Mouse (Mus musculus) midbrain, embryonic 15.5 days (tissue): ENCODE measurements around the gene Higd1c. TPM values are rescaled to one million over a fixed set of nuclear protein-coding genes. Genes with fewer than 3 reads are reported as not detected.
"Not testable (repeated sequence)": the region's sequence is repeated elsewhere in the genome, so short reads cannot be mapped to it uniquely, and the experiment has no call there.

Experiments
- ATAC-seq: fragments of 200-750 bp; cut with Nextera tagmentation; replicated peaks from 2 replicates; pipeline ENCODE4 v1.8.0; 2017; ENCODE audit warnings: moderate TSS enrichment
- H3K27ac ChIP-seq: fragments of 300-500 bp; sonication (generic); 2 replicates; pipeline ENCODE4 v1.5.1; 2015; ENCODE audit warnings: mild to moderate bottlenecking, inconsistent platforms
- H3K27me3 ChIP-seq: fragments of 300-500 bp; sonication (generic); replicated peaks from 2 replicates; pipeline ENCODE4 v1.6.1; 2015; ENCODE audit warnings: inconsistent platforms
- H3K36me3 ChIP-seq: fragments of 300-500 bp; sonication (generic); replicated peaks from 2 replicates; pipeline ENCODE4 v1.6.1; 2015; ENCODE audit warnings: inconsistent platforms
- H3K4me1 ChIP-seq: fragments of 300-500 bp; sonication (generic); 2 replicates; pipeline ENCODE4 v1.6.1; 2015; ENCODE audit warnings: inconsistent platforms
- H3K4me2 ChIP-seq: fragments of 300-500 bp; sonication (generic); 2 replicates; pipeline ENCODE4 v1.6.1; 2015; ENCODE audit warnings: inconsistent platforms, mild to moderate bottlenecking, moderate library complexity
- H3K4me3 ChIP-seq: fragments of 300-500 bp; sonication (generic); 2 replicates; pipeline ENCODE4 v1.5.1; 2015; ENCODE audit warnings: mild to moderate bottlenecking, inconsistent platforms
- H3K9ac ChIP-seq: fragments of 300-500 bp; sonication (generic); 2 replicates; pipeline ENCODE4 v1.6.1; 2015; ENCODE audit warnings: mild to moderate bottlenecking, inconsistent platforms
- H3K9me3 ChIP-seq: fragments of 300-500 bp; sonication (generic); 2 replicates; pipeline ENCODE4 v1.6.1; 2016; ENCODE audit warnings: inconsistent platforms
- WGBS: fragments of 180-500 bp; shearing (Covaris S2); methylation state at CpG from one replicate; pipeline ENCODE4 v1.1.7; 2015; ENCODE audit warnings: mixed read lengths; 5-methylcytosine and 5-hydroxymethylcytosine counted together
- polyA plus RNA-seq: library from polyadenylated mRNA; unstranded; fragments of >200 nt; fragmentation: Nextera tagmentation; extraction: Ambion mirVana; gene quantifications from 2 replicates; pipeline ENCODE4 v1.2.1, GENCODE M21; 2015

The Higd1c gene
- not detected in 2 replicates for polyA plus RNA-seq

- no peak within 1 kb of the TSS for H3K9ac ChIP-seq
- no peak for ATAC-seq
- no peak within 1 kb of the TSS for H3K27ac ChIP-seq
- H3K9me3 ChIP-seq = no peaks in the 10 kb centered on the region; the same call in 1 of the 2 replicates
- no peak within 1 kb of the TSS for H3K4me2 ChIP-seq
- H3K4me3 ChIP-seq = no peak within 1 kb of the TSS
- no peaks in the 10 kb centered on the region for H3K36me3 ChIP-seq
- no peaks in the 10 kb centered on the region for H3K27me3 ChIP-seq
- no peaks in the 10 kb centered on the region for H3K4me1 ChIP-seq
- 74% methylated on average over 7 of the region's 7 CpGs for WGBS
Observed at GRCm38 (mm10) chr15:100364242-100364641, at the start of gene Higd1c. Higd1c (plus strand) TSS chr15:100364542.

GRCm38 (mm10) chr15:100318014-100318671 lies 46.2 kb upstream of the Higd1c start:
- not testable (repeated sequence) for H3K4me2 ChIP-seq, H3K27ac ChIP-seq, ATAC-seq, H3K9me3 ChIP-seq, H3K4me3 ChIP-seq, H3K27me3 ChIP-seq, H3K36me3 ChIP-seq, H3K4me1 ChIP-seq, H3K9ac ChIP-seq
- WGBS = 64% methylated on average over 4 of the region's 4 CpGs

GRCm38 (mm10) chr15:100319884-100320283 lies 44.5 kb upstream of the Higd1c start:
- Histone ChIP-seq H3K9me3 (no peaks in the 10 kb centered on the region), H3K4me3 (no peak overlapping the region), H3K9ac (no peak overlapping the region), H3K4me1 (no peaks in the 10 kb centered on the region), H3K36me3 (no peaks in the 10 kb centered on the region), H3K4me2 (no peak overlapping the region), H3K27ac (no peak overlapping the region), H3K27me3 (no peaks in the 10 kb centered on the region)
- 83% methylated on average over 1 of the region's 1 CpGs for WGBS
- ATAC-seq = no peak

GRCm38 (mm10) chr15:100320295-100320905 lies 43.9 kb upstream of the Higd1c start:
- Histone ChIP-seq H3K27me3 (no peaks in the 10 kb centered on the region), H3K4me3 (no peak overlapping the region), H3K36me3 (no peaks in the 10 kb centered on the region), H3K9me3 (no peaks in the 10 kb centered on the region), H3K27ac (no peak overlapping the region), H3K4me1 (no peaks in the 10 kb centered on the region), H3K9ac (no peak overlapping the region), H3K4me2 (no peak overlapping the region)
- 81% methylated on average over 9 of the region's 9 CpGs for whole genome bisulfite sequencing
- ATAC-seq = no peak

- no peak overlapping the region for H3K27ac ChIP-seq
- H3K36me3 ChIP-seq = no peaks in the 10 kb centered on the region
- H3K9ac ChIP-seq = no peak overlapping the region
- ATAC-seq = no peak
- no peak overlapping the region for H3K4me3 ChIP-seq
- 58% methylated on average over 5 of the region's 5 CpGs for WGBS
- no peak overlapping the region for H3K4me2 ChIP-seq
- no peaks in the 10 kb centered on the region for H3K4me1 ChIP-seq
- no peaks in the 10 kb centered on the region for H3K27me3 ChIP-seq
- H3K9me3 ChIP-seq = no peaks in the 10 kb centered on the region
Observed at GRCm38 (mm10) chr15:100321134-100321533, 43.2 kb upstream of the Higd1c start.

GRCm38 (mm10) chr15:100324021-100324591 lies 40.2 kb upstream of the Higd1c start:
- no peak overlapping the region for H3K9ac ChIP-seq
- no peak overlapping the region for H3K4me3 ChIP-seq
- no peaks in the 10 kb centered on the region for H3K9me3 ChIP-seq
- no peaks in the 10 kb centered on the region for H3K27me3 ChIP-seq
- no peaks in the 10 kb centered on the region for H3K36me3 ChIP-seq
- H3K4me2 ChIP-seq = no peak overlapping the region
- ATAC-seq = no peak
- no peak overlapping the region for H3K27ac ChIP-seq
- H3K4me1 ChIP-seq = no peaks in the 10 kb centered on the region
- WGBS = 76% methylated on average over 12 of the region's 12 CpGs

GRCm38 (mm10) chr15:100325235-100325634 lies 39.1 kb upstream of the Higd1c start:
- 85% methylated on average over 3 of the region's 3 CpGs for WGBS
- Histone ChIP-seq H3K9ac (no peak overlapping the region), H3K4me1 (no peaks in the 10 kb centered on the region), H3K36me3 (no peaks in the 10 kb centered on the region), H3K4me2 (no peak overlapping the region), H3K9me3 (no peaks in the 10 kb centered on the region), H3K4me3 (no peak overlapping the region), H3K27me3 (no peaks in the 10 kb centered on the region), H3K27ac (no peak overlapping the region)
- ATAC-seq = no peak

GRCm38 (mm10) chr15:100328089-100328488 lies 36.3 kb upstream of the Higd1c start:
- H3K9ac ChIP-seq, H3K27me3 ChIP-seq, H3K4me3 ChIP-seq, H3K27ac ChIP-seq, H3K9me3 ChIP-seq, H3K4me1 ChIP-seq, H3K4me2 ChIP-seq, ATAC-seq, H3K36me3 ChIP-seq: not testable (repeated sequence)
- 71% methylated on average over 4 of the region's 4 CpGs for WGBS

- H3K4me1 ChIP-seq, H3K4me2 ChIP-seq, H3K27me3 ChIP-seq, H3K36me3 ChIP-seq, ATAC-seq, H3K9ac ChIP-seq, H3K9me3 ChIP-seq, H3K4me3 ChIP-seq, H3K27ac ChIP-seq: not testable (repeated sequence)
- 51% methylated on average over 10 of the region's 10 CpGs for WGBS
Observed at GRCm38 (mm10) chr15:100329336-100329735, 35.0 kb upstream of the Higd1c start.

- H3K4me2 ChIP-seq = no peak overlapping the region
- 88% methylated on average over 7 of the region's 7 CpGs for WGBS
- H3K9ac ChIP-seq = no peak overlapping the region
- H3K4me1 ChIP-seq = no peaks in the 10 kb centered on the region
- no peaks in the 10 kb centered on the region for H3K36me3 ChIP-seq
- H3K27ac ChIP-seq = no peak overlapping the region
- ATAC-seq = no peak
- H3K4me3 ChIP-seq = no peak overlapping the region
- no peaks in the 10 kb centered on the region for H3K9me3 ChIP-seq
- H3K27me3 ChIP-seq = no peaks in the 10 kb centered on the region
Observed at GRCm38 (mm10) chr15:100330739-100331138, 33.6 kb upstream of the Higd1c start.

GRCm38 (mm10) chr15:100332077-100332961 lies 32.0 kb upstream of the Higd1c start:
- not testable (repeated sequence) for H3K9ac ChIP-seq, H3K27me3 ChIP-seq, H3K36me3 ChIP-seq, H3K27ac ChIP-seq, H3K4me3 ChIP-seq, H3K4me2 ChIP-seq, H3K9me3 ChIP-seq, H3K4me1 ChIP-seq
- 57% methylated on average over 3 of the region's 10 CpGs for WGBS
- 0 out of 2 replicates have a peak, but pooled peaks have one; percentile 33 for ATAC-seq

GRCm38 (mm10) chr15:100334629-100335028 lies 29.7 kb upstream of the Higd1c start, which contains the start of gene Mettl7a3:
Mettl7a3 (plus strand) TSS chr15:100334929.
- Histone ChIP-seq H3K27me3 (no peaks in the 10 kb centered on the region), H3K9ac (no peak within 1 kb of the TSS), H3K4me2 (no peak within 1 kb of the TSS), H3K36me3 (no peaks in the 10 kb centered on the region), H3K4me1 (no peaks in the 10 kb centered on the region), H3K4me3 (no peak within 1 kb of the TSS), H3K9me3 (no peaks in the 10 kb centered on the region), H3K27ac (no peak within 1 kb of the TSS)
- 73% methylated on average over 10 of the region's 10 CpGs for WGBS
- ATAC-seq = no peak
